Mouse (Mus musculus): Measurements from ENCODE around the gene Vmn2r38.
"Not testable (repeated sequence)": the region's sequence is repeated elsewhere in the genome, so short reads cannot be mapped to it uniquely, and the experiment has no call there.

- not testable (repeated sequence) for TF ChIP-seq GATA1, TAL1 (IDR thresholded peaks at IDR 0.05; ENCODE audit: low read length)
These were observed at the start of gene Vmn2r38 for GRCm38 (mm10) chr7:9097781-9098180.

Data from erythroblast, embryonic 14.5 days (primary cell).